Mouse (Mus musculus): ENCODE measurements at regions not wholly inside any gene's neighbourhood (a gene's known extent, or its start where the extent isn't known, plus 50 kb on each side); places are given as distances from the start of the nearest gene placed in this dataset.
"Not testable (repeated sequence)": the region's sequence is repeated elsewhere in the genome, so short reads cannot be mapped to it uniquely, and the experiment has no call there.

- in situ Hi-C loops (cut with MboI, MseI) = no loop called here
These were observed 208.7 kb downstream of the Cd47 start for GRCm38 (mm10) chr16:50009046-50009445.

- in situ Hi-C loops (cut with MboI, MseI) = no loop called here
These were observed 209.2 kb downstream of the Cd47 start for GRCm38 (mm10) chr16:50009542-50009941.

GRCm38 (mm10) chr16:50010074-50010473, 209.7 kb downstream of the Cd47 start:
- in situ Hi-C loops (cut with MboI, MseI) = no loop called here

GRCm38 (mm10) chr16:50010532-50010971, 210.2 kb downstream of the Cd47 start:
- in situ Hi-C loops (cut with MboI, MseI) = no loop called here

GRCm38 (mm10) chr16:50023885-50024284, 223.6 kb downstream of the Cd47 start:
- in situ Hi-C loops (cut with MboI, MseI) = no loop called here

GRCm38 (mm10) chr16:50026100-50026884, 226.0 kb downstream of the Cd47 start:
- in situ Hi-C loops (cut with MboI, MseI) = loop anchor here (5.0 kb wide), 1 partner anchor 59 kb away; no protein-coding TSS in a partner anchor

- in situ Hi-C loops (cut with MboI, MseI) = loop anchor here (5.0 kb wide), 1 partner anchor 60 kb away; no protein-coding TSS in a partner anchor
These were observed 226.9 kb downstream of the Cd47 start for GRCm38 (mm10) chr16:50027189-50027588.

- in situ Hi-C loops (cut with MboI, MseI) = loop anchor here (5.0 kb wide), 1 partner anchor 62 kb away; no protein-coding TSS in a partner anchor
These were observed 229.4 kb downstream of the Cd47 start for GRCm38 (mm10) chr16:50029711-50030110.

- in situ Hi-C loops (cut with MboI, MseI) = not testable (repeated sequence)
These were observed 230.0 kb downstream of the Cd47 start for GRCm38 (mm10) chr16:50030355-50030754.

GRCm38 (mm10) chr16:50030905-50031369, 230.6 kb downstream of the Cd47 start:
- in situ Hi-C loops (cut with MboI, MseI) = no loop called here

- in situ Hi-C loops (cut with MboI, MseI) = no loop called here
These were observed 232.5 kb downstream of the Cd47 start for GRCm38 (mm10) chr16:50032798-50033197.

GRCm38 (mm10) chr16:50036296-50036734, 236.0 kb downstream of the Cd47 start:
- in situ Hi-C loops (cut with MboI, MseI) = no loop called here

- in situ Hi-C loops (cut with MboI, MseI) = no loop called here
These were observed 243.8 kb downstream of the Cd47 start for GRCm38 (mm10) chr16:50044103-50044502.

GRCm38 (mm10) chr16:50045552-50046547, 245.5 kb downstream of the Cd47 start:
- in situ Hi-C loops (cut with MboI, MseI) = no loop called here

GRCm38 (mm10) chr16:50063540-50063939, 263.2 kb downstream of the Cd47 start:
- in situ Hi-C loops (cut with MboI, MseI) = loop anchor here (25.0 kb wide), 1 partner anchor 674 kb away; no protein-coding TSS in a partner anchor

- in situ Hi-C loops (cut with MboI, MseI) = loop anchor here (25.0 kb wide), 1 partner anchor 672 kb away; no protein-coding TSS in a partner anchor
These were observed 265.2 kb downstream of the Cd47 start for GRCm38 (mm10) chr16:50065336-50066082.

GRCm38 (mm10) chr16:50069033-50069432, 268.7 kb downstream of the Cd47 start:
- in situ Hi-C loops (cut with MboI, MseI) = loop anchor here (25.0 kb wide), 1 partner anchor 668 kb away; no protein-coding TSS in a partner anchor

- in situ Hi-C loops (cut with MboI, MseI) = loop anchor here (25.0 kb wide), 1 partner anchor 667 kb away; no protein-coding TSS in a partner anchor
These were observed 270.4 kb downstream of the Cd47 start for GRCm38 (mm10) chr16:50070728-50071127.

GRCm38 (mm10) chr16:50072853-50073360, 272.6 kb downstream of the Cd47 start:
- in situ Hi-C loops (cut with MboI, MseI) = loop anchor here (25.0 kb wide), 1 partner anchor 664 kb away; no protein-coding TSS in a partner anchor

GRCm38 (mm10) chr16:50073979-50074378, 273.6 kb downstream of the Cd47 start:
- in situ Hi-C loops (cut with MboI, MseI) = loop anchor here (25.0 kb wide), 1 partner anchor 663 kb away; no protein-coding TSS in a partner anchor

All from regulatory T cell (primary cell).